Mouse (Mus musculus): ENCODE results near the gene Ndrg3. TPM values are rescaled to one million over a fixed set of nuclear protein-coding genes. Genes with fewer than 3 reads are reported as not detected.

Ndrg3 gene
- total RNA-seq, 2 experiments from 2014 or later: 457 to 474 TPM

Other genes with a start within 250 kb of the Ndrg3 start
- gene Myl9, start 216.6 kb downstream of the Ndrg3 start, total RNA-seq (2021): 10 to 100 TPM; 22.3 to 24.9 TPM
- gene Tgif2, start 152.0 kb downstream of the Ndrg3 start, total RNA-seq (2021): 1 to 10 TPM; 2.7 to 3.0 TPM
- 1 to 10 TPM; 3.4 to 3.5 TPM for gene 4930518I15Rik, start 134.1 kb downstream of the Ndrg3 start, total RNA-seq (2021)
- gene Rab5if, start 128.9 kb downstream of the Ndrg3 start, total RNA-seq (2021): 100 to 1,000 TPM; 108 to 114 TPM
- gene Sla2, start 104.9 kb downstream of the Ndrg3 start, total RNA-seq (2021): under 1 TPM; 0.19 to 0.30 TPM
- gene Dsn1, start 15.1 kb upstream of the Ndrg3 start, total RNA-seq (2021): 1 to 10 TPM; 4.0 to 5.4 TPM
- gene Soga1, start 87.2 kb upstream of the Ndrg3 start, total RNA-seq (2021): 10 to 100 TPM; 63.0 to 66.5 TPM
- not detected for gene Tldc2, start 95.0 kb upstream of the Ndrg3 start, total RNA-seq (2021)
- gene Samhd1, start 143.2 kb upstream of the Ndrg3 start, total RNA-seq (2021): 10 to 100 TPM; 14.3 to 14.5 TPM
- gene Rbl1, start 212.5 kb upstream of the Ndrg3 start, total RNA-seq (2021): 1 to 10 TPM; 1.7 to 1.9 TPM